Comparison of ENCODE assay signal across 9 mouse cellular contexts in genomic region chr9:74974758-74975157, GRCm38 (mm10). TPM values are rescaled to one million over a fixed set of nuclear protein-coding genes. Genes with fewer than 3 reads are reported as not detected.
A peak's percentile ranks its signal among the peaks of the same experiment; 100 is the strongest.
DNase-seq lines count a peak whose midpoint lies in the region; ATAC-seq and TF ChIP-seq lines count a peak whose summit lies in the region.
"Had no signal": no experiment of that assay in that cellular context is flagged by ENCODE, and none has a peak within 500 bp of the region (broad histone marks: within the 10 kb centered on the region; RNA-seq: fewer than 3 reads in every experiment).

No protein-coding gene starts in this region.

- TF ChIP-seq POLR2A in bone marrow macrophage, adult 2 months (IDR thresholded peaks at IDR 0.05; ENCODE audit: borderline replicate concordance, low read depth, low read length): no peak

- peak overlapping the region; percentile 88 for H3K27ac ChIP-seq in bone marrow macrophage, adult 2 months (ENCODE audit: insufficient read depth, low read depth, low read length)
- H3K27ac ChIP-seq in forebrain, embryonic 14.5 days (ENCODE audit: low read depth, low read length): peak overlapping the region; percentile 98
- peak overlapping the region; percentile 98 for H3K27ac ChIP-seq in hindbrain, embryonic 14.5 days
- peak overlapping the region; percentile 88 for H3K27ac ChIP-seq in lung, postnatal 0 days (ENCODE audit: low read length)
- peak overlapping the region; percentile 81; the same call in 1 of the 2 replicates for H3K27ac ChIP-seq in stomach, embryonic 15.5 days

- 2% methylated on average over 11 of the region's 11 CpGs for WGBS in forebrain, embryonic 14.5 days
- WGBS in hindbrain, embryonic 14.5 days: 2% methylated on average over 11 of the region's 11 CpGs
- 10% methylated on average over 11 of the region's 11 CpGs for WGBS in lung, postnatal 0 days
- WGBS in stomach, embryonic 15.5 days: 6% methylated on average over 11 of the region's 11 CpGs

- no peak for ATAC-seq in forebrain, embryonic 14.5 days
- ATAC-seq in hindbrain, embryonic 14.5 days (ENCODE audit: low FRiP score): no peak
- ATAC-seq in lung, postnatal 0 days: no peak
- no peak for ATAC-seq in stomach, embryonic 15.5 days (ENCODE audit: insufficient read depth, low FRiP score, low read depth)

- TF ChIP-seq CTCF in bone marrow macrophage, adult 2 months (IDR thresholded peaks at IDR 0.05; ENCODE audit: low read depth, low read length): no peak
- no peak for TF ChIP-seq CTCF in lung, postnatal 0 days (IDR thresholded peaks at IDR 0.05)

- H3K4me2 ChIP-seq in forebrain, embryonic 14.5 days (ENCODE audit: low read length): peak overlapping the region; percentile 30
- peak overlapping the region; percentile 82 for H3K4me2 ChIP-seq in hindbrain, embryonic 14.5 days (replicated peaks)
- peak overlapping the region; percentile 18; the same call in 1 of the 2 replicates for H3K4me2 ChIP-seq in lung, postnatal 0 days (replicated peaks; ENCODE audit: low read depth, low read length)
- H3K4me2 ChIP-seq in stomach, embryonic 15.5 days: peak overlapping the region; percentile 64

- H3K27me3 ChIP-seq in forebrain, embryonic 14.5 days (replicated peaks; ENCODE audit: control insufficient read depth, insufficient read depth, low read length): no peaks in the 10 kb centered on the region
- no peaks in the 10 kb centered on the region for H3K27me3 ChIP-seq in hindbrain, embryonic 14.5 days (ENCODE audit: control insufficient read depth, insufficient read depth, low read length)
- H3K27me3 ChIP-seq in lung, postnatal 0 days (replicated peaks; ENCODE audit: insufficient read depth, low read length): no peaks in the 10 kb centered on the region
- no peaks in the 10 kb centered on the region for H3K27me3 ChIP-seq in stomach, embryonic 15.5 days (replicated peaks)

- no peak for TF ChIP-seq EP300 in lung, postnatal 0 days (IDR thresholded peaks at IDR 0.05)

- no peaks in the 10 kb centered on the region for H3K36me3 ChIP-seq in forebrain, embryonic 14.5 days (ENCODE audit: control insufficient read depth, insufficient read depth, low read length)
- H3K36me3 ChIP-seq in hindbrain, embryonic 14.5 days (replicated peaks; ENCODE audit: control insufficient read depth, insufficient read depth): no peaks in the 10 kb centered on the region
- no peaks in the 10 kb centered on the region for H3K36me3 ChIP-seq in lung, postnatal 0 days (ENCODE audit: insufficient read depth, low read length)
- H3K36me3 ChIP-seq in stomach, embryonic 15.5 days: no peaks in the 10 kb centered on the region

- no peaks in the 10 kb centered on the region for H3K9me3 ChIP-seq in forebrain, embryonic 14.5 days (replicated peaks; ENCODE audit: control insufficient read depth, low read length)
- H3K9me3 ChIP-seq in hindbrain, embryonic 14.5 days (ENCODE audit: control insufficient read depth, low read length): no peaks in the 10 kb centered on the region
- no peaks in the 10 kb centered on the region for H3K9me3 ChIP-seq in lung, postnatal 0 days (ENCODE audit: low read length)
- H3K9me3 ChIP-seq in stomach, embryonic 15.5 days: no peaks in the 10 kb centered on the region

- H3K9ac ChIP-seq in forebrain, embryonic 14.5 days (ENCODE audit: low read length): peak overlapping the region; percentile 35; the same call in 1 of the 2 replicates
- H3K9ac ChIP-seq in hindbrain, embryonic 14.5 days: peak overlapping the region; percentile 82
- no peak overlapping the region for H3K9ac ChIP-seq in lung, postnatal 0 days (replicated peaks; ENCODE audit: low read depth)
- H3K9ac ChIP-seq in stomach, embryonic 15.5 days: no peak overlapping the region

- peak overlapping the region; percentile 61; the same call in 1 of the 2 replicates for H3K4me3 ChIP-seq in bone marrow macrophage, adult 2 months (ENCODE audit: insufficient read depth, low read length)
- no peak overlapping the region for H3K4me3 ChIP-seq in forebrain, embryonic 14.5 days (ENCODE audit: low read depth, low read length)
- no peak overlapping the region for H3K4me3 ChIP-seq in hindbrain, embryonic 14.5 days (replicated peaks; ENCODE audit: low read length)
- no peak overlapping the region for H3K4me3 ChIP-seq in lung, postnatal 0 days (ENCODE audit: low read depth, low read length)
- H3K4me3 ChIP-seq in stomach, embryonic 15.5 days (replicated peaks): no peak overlapping the region

- H3K4me1 ChIP-seq in bone marrow macrophage, adult 2 months (ENCODE audit: control insufficient read depth, insufficient read depth, low read length): peaks cover 19% of the 10 kb centered on the region
- H3K4me1 ChIP-seq in forebrain, embryonic 14.5 days (ENCODE audit: control insufficient read depth, insufficient read depth, low read length): peaks cover 35% of the 10 kb centered on the region
- H3K4me1 ChIP-seq in hindbrain, embryonic 14.5 days (replicated peaks; ENCODE audit: control insufficient read depth, insufficient read depth, low read length): peaks cover 45% of the 10 kb centered on the region
- peaks cover 14% of the 10 kb centered on the region; the same call in 1 of the 2 replicates for H3K4me1 ChIP-seq in lung, postnatal 0 days (ENCODE audit: insufficient read depth, low read depth, low read length)
- peaks cover 15% of the 10 kb centered on the region for H3K4me1 ChIP-seq in stomach, embryonic 15.5 days

- DNase-seq in gastrocnemius, adult 18-20 months (ENCODE audit: low spot score): peak; percentile 37
- no peak for DNase-seq in gastrocnemius, postnatal 4 days (ENCODE audit: low spot score in 2 of 2)
- peak; percentile 74 for DNase-seq in forebrain, embryonic 14.5 days (ENCODE audit: low spot score)
- no peak for DNase-seq in hindbrain, embryonic 14.5 days (ENCODE audit: low spot score)
- DNase-seq in lung, postnatal 0 days (ENCODE audit: low spot score): peak; percentile 64
- DNase-seq in thymus, postnatal 36 days: no peak

RNA-seq across cellular contexts. Expression of gene Fam214a, which starts 22.1 kb away (rescaled TPM):
- 10 to 100 TPM; 24.5 to 30.3 TPM for total RNA-seq in gastrocnemius, adult 18-20 months (2021)
- 10 to 100 TPM; 23.7 to 36.8 TPM for total RNA-seq in gastrocnemius, postnatal 4 days (2021)
- 43.2 and 48.3 TPM in 2 replicates for polyA plus RNA-seq in bone marrow macrophage, adult 2 months (2012; ENCODE audit: insufficient read depth, insufficient read length, missing spikeins)
- 29.0 and 30.6 TPM in 2 replicates for polyA plus RNA-seq in forebrain, embryonic 14.5 days (2014; fragmentation: Nextera tagmentation; extraction: Ambion mirVana)
- 26.3 and 28.1 TPM in 2 replicates for polyA plus RNA-seq in hindbrain, embryonic 14.5 days (2014; fragmentation: Nextera tagmentation; extraction: Ambion mirVana)
- polyA plus RNA-seq in lung, postnatal 0 days (2015; fragmentation: Nextera tagmentation; extraction: Ambion mirVana): 10.5 and 12.8 TPM in 2 replicates
- 9.1 and 10.0 TPM in 2 replicates for polyA plus RNA-seq in stomach, embryonic 15.5 days (2015; fragmentation: Nextera tagmentation; extraction: Ambion mirVana)
- polyA plus RNA-seq: erythroblast, embryonic 14.5 days had no signal

Comparison
In these comparisons a context has a peak if more than half of its experiments do, and no peak if none do; other contexts are left out.
1. DNase-seq: peak in gastrocnemius, adult 18-20 months (single experiment), forebrain, embryonic 14.5 days (single experiment) and lung, postnatal 0 days (single experiment); none in gastrocnemius, postnatal 4 days (0 of 2), hindbrain, embryonic 14.5 days (single experiment) and thymus, postnatal 36 days (0 of 2).
2. H3K4me2 ChIP-seq: peak in every context shown above with its lines; median percentile 82 in hindbrain, embryonic 14.5 days; 64 in stomach, embryonic 15.5 days; 30 in forebrain, embryonic 14.5 days; 18 in lung, postnatal 0 days.
3. H3K9ac ChIP-seq: peak in forebrain, embryonic 14.5 days (single experiment) and hindbrain, embryonic 14.5 days (single experiment); none in lung, postnatal 0 days (single experiment) and stomach, embryonic 15.5 days (single experiment).
4. Peak in every context shown above with its lines, with median percentiles within 50 percentile points of each other: H3K27ac ChIP-seq.